Mouse (Mus musculus) hindbrain, embryonic 12.5 days (tissue): ENCODE measurements around the gene Gm45716. TPM values are rescaled to one million over a fixed set of nuclear protein-coding genes. Genes with fewer than 3 reads are reported as not detected.

Source experiments
- ATAC-seq: fragments of 200-750 bp; cut with Nextera tagmentation; 2 replicates; pipeline ENCODE4 v1.8.0; 2017; ENCODE audit warnings: moderate TSS enrichment; ENCODE audit not compliant: low FRiP score
- H3K27ac ChIP-seq: fragments of 300-500 bp; sonication (generic); 2 replicates; pipeline ENCODE4 v1.5.1; 2016; ENCODE audit warnings: mild to moderate bottlenecking
- H3K27me3 ChIP-seq: fragments of 300-500 bp; sonication (generic); 2 replicates; pipeline ENCODE4 v1.6.1; 2016; ENCODE audit warnings: mild to moderate bottlenecking
- H3K36me3 ChIP-seq: fragments of 300-500 bp; sonication (generic); 2 replicates; pipeline ENCODE4 v1.6.1; 2016; ENCODE audit warnings: mild to moderate bottlenecking
- H3K4me1 ChIP-seq: fragments of 300-500 bp; sonication (generic); 2 replicates; pipeline ENCODE4 v1.6.1; 2016
- H3K4me2 ChIP-seq: fragments of 300-500 bp; sonication (generic); replicated peaks from 2 replicates; pipeline ENCODE4 v1.6.1; 2016; ENCODE audit warnings: mild to moderate bottlenecking
- H3K4me3 ChIP-seq: fragments of 300-500 bp; sonication (generic); 2 replicates; pipeline ENCODE4 v1.5.1; 2016; ENCODE audit warnings: mild to moderate bottlenecking
- H3K9ac ChIP-seq: fragments of 300-500 bp; sonication (generic); 2 replicates; pipeline ENCODE4 v1.6.1; 2016; ENCODE audit warnings: mild to moderate bottlenecking, moderate library complexity
- H3K9me3 ChIP-seq: fragments of 300-500 bp; sonication (generic); replicated peaks from 2 replicates; pipeline ENCODE4 v1.6.1; 2016; ENCODE audit warnings: mild to moderate bottlenecking
- WGBS: fragments of 180-500 bp; shearing (Covaris S2); methylation state at CpG from one replicate; pipeline ENCODE4 v1.1.7; 2016; 5-methylcytosine and 5-hydroxymethylcytosine counted together
- polyA plus RNA-seq: library from polyadenylated mRNA; unstranded; fragments of >200 nt; fragmentation: Nextera tagmentation; extraction: Ambion mirVana; gene quantifications from 2 replicates; pipeline ENCODE4 v1.2.1, GENCODE M21; 2016

Gene Gm45716
- polyA plus RNA-seq, 1 experiment from 2014 or later = 22.0 TPM

GRCm38 (mm10) chr11:90241874-90242273 is 54.4 kb downstream of the Gm45716 start:
- ATAC-seq = no peak

GRCm38 (mm10) chr11:90243300-90243699 is 55.8 kb downstream of the Gm45716 start:
- no peak for ATAC-seq
- Histone ChIP-seq H3K4me3 (no peak overlapping the region), H3K4me1 (no peaks in the 10 kb centered on the region), H3K4me2 (no peak overlapping the region), H3K27me3 (no peaks in the 10 kb centered on the region), H3K36me3 (no peaks in the 10 kb centered on the region), H3K9me3 (no peaks in the 10 kb centered on the region), H3K27ac (no peak overlapping the region), H3K9ac (no peak overlapping the region)
- 100% methylated on average over 2 of the region's 2 CpGs for WGBS

More at GRCm38 (mm10) chr11:90241874-90242273, 54.4 kb downstream of the Gm45716 start:
- no peak overlapping the region for H3K4me3 ChIP-seq
- H3K4me2 ChIP-seq = no peak overlapping the region
- H3K4me1 ChIP-seq = no peaks in the 10 kb centered on the region
- WGBS = 88% methylated on average over 2 of the region's 2 CpGs
- no peak overlapping the region for H3K9ac ChIP-seq
- H3K9me3 ChIP-seq = no peaks in the 10 kb centered on the region
- H3K36me3 ChIP-seq = no peaks in the 10 kb centered on the region
- no peak overlapping the region for H3K27ac ChIP-seq
- no peaks in the 10 kb centered on the region for H3K27me3 ChIP-seq

- no peaks in the 10 kb centered on the region for H3K36me3 ChIP-seq
- 86% methylated on average over 6 of the region's 6 CpGs for WGBS
- no peak for ATAC-seq
- H3K4me3 ChIP-seq = no peak overlapping the region
- H3K27ac ChIP-seq = no peak overlapping the region
- no peaks in the 10 kb centered on the region for H3K27me3 ChIP-seq
- H3K9me3 ChIP-seq = no peaks in the 10 kb centered on the region
- no peak overlapping the region for H3K9ac ChIP-seq
- H3K4me2 ChIP-seq = no peak overlapping the region
- H3K4me1 ChIP-seq = peaks cover 11% of the 10 kb centered on the region
These were observed 58.1 kb downstream of the Gm45716 start for GRCm38 (mm10) chr11:90245630-90246029.

- no peak overlapping the region for H3K27ac ChIP-seq
- no peak overlapping the region for H3K9ac ChIP-seq
- ATAC-seq = no peak
- H3K27me3 ChIP-seq = no peaks in the 10 kb centered on the region
- H3K4me2 ChIP-seq = no peak overlapping the region
- H3K36me3 ChIP-seq = no peaks in the 10 kb centered on the region
- peaks cover 13% of the 10 kb centered on the region for H3K4me1 ChIP-seq
- no peak overlapping the region for H3K4me3 ChIP-seq
- no peaks in the 10 kb centered on the region for H3K9me3 ChIP-seq
- WGBS = 83% methylated on average over 4 of the region's 4 CpGs
These were observed 59.2 kb downstream of the Gm45716 start for GRCm38 (mm10) chr11:90246676-90247075.

GRCm38 (mm10) chr11:90247793-90248192 is 60.3 kb downstream of the Gm45716 start:
- WGBS = 65% methylated on average over 4 of the region's 4 CpGs
- no peaks in the 10 kb centered on the region for H3K36me3 ChIP-seq
- no peak overlapping the region for H3K9ac ChIP-seq
- ATAC-seq = no peak
- H3K4me1 ChIP-seq = peaks cover 17% of the 10 kb centered on the region
- no peak overlapping the region for H3K27ac ChIP-seq
- H3K4me2 ChIP-seq = no peak overlapping the region
- H3K9me3 ChIP-seq = no peaks in the 10 kb centered on the region
- no peak overlapping the region for H3K4me3 ChIP-seq
- no peaks in the 10 kb centered on the region for H3K27me3 ChIP-seq

GRCm38 (mm10) chr11:90249025-90249650 is 61.7 kb downstream of the Gm45716 start, which contains the start of gene Mmd:
TSS of gene Mmd (plus strand) at chr11:90249456.
- Histone ChIP-seq H3K27me3 (no peaks in the 10 kb centered on the region), H3K36me3 (no peaks in the 10 kb centered on the region), H3K4me3 (peak within 1 kb of the TSS; percentile 84), H3K4me2 (peak within 1 kb of the TSS; percentile 90), H3K4me1 (peaks cover 17% of the 10 kb centered on the region), H3K9me3 (no peaks in the 10 kb centered on the region), H3K9ac (peak within 1 kb of the TSS; percentile 93), H3K27ac (peak within 1 kb of the TSS; percentile 92)
- WGBS = under 1% methylated on average over 38 of the region's 51 CpGs
- peak; percentile 99 for ATAC-seq

GRCm38 (mm10) chr11:90249701-90250141 is 62.2 kb downstream of the Gm45716 start:
- WGBS = 0% methylated on average over 22 of the region's 22 CpGs
- Histone ChIP-seq H3K9me3 (no peaks in the 10 kb centered on the region), H3K27ac (peak overlapping the region; percentile 92), H3K36me3 (no peaks in the 10 kb centered on the region), H3K9ac (peak overlapping the region; percentile 93), H3K4me2 (peak overlapping the region; percentile 90), H3K4me3 (peak overlapping the region; percentile 84), H3K27me3 (no peaks in the 10 kb centered on the region), H3K4me1 (peaks cover 17% of the 10 kb centered on the region)
- ATAC-seq = peak; percentile 69; the same call in 1 of the 2 replicates

GRCm38 (mm10) chr11:90250189-90250588 is 62.7 kb downstream of the Gm45716 start:
- Histone ChIP-seq H3K4me1 (peaks cover 17% of the 10 kb centered on the region), H3K4me2 (peak overlapping the region; percentile 90), H3K36me3 (no peaks in the 10 kb centered on the region), H3K9ac (peak overlapping the region; percentile 93), H3K4me3 (peak overlapping the region; percentile 84), H3K27me3 (no peaks in the 10 kb centered on the region), H3K9me3 (no peaks in the 10 kb centered on the region), H3K27ac (peak overlapping the region; percentile 92)
- 3% methylated on average over 9 of the region's 9 CpGs for whole genome bisulfite sequencing
- no peak for ATAC-seq

- Histone ChIP-seq H3K4me2 (peak overlapping the region; percentile 90), H3K36me3 (no peaks in the 10 kb centered on the region), H3K9me3 (no peaks in the 10 kb centered on the region), H3K9ac (peak overlapping the region; percentile 93), H3K27ac (no peak overlapping the region), H3K4me1 (peaks cover 19% of the 10 kb centered on the region), H3K27me3 (no peaks in the 10 kb centered on the region), H3K4me3 (peak overlapping the region; percentile 84)
- no peak for ATAC-seq
- WGBS = 71% methylated on average over 7 of the region's 7 CpGs
These were observed 63.2 kb downstream of the Gm45716 start for GRCm38 (mm10) chr11:90250730-90251129.

GRCm38 (mm10) chr11:90251923-90252322 is 64.4 kb downstream of the Gm45716 start:
- no peaks in the 10 kb centered on the region for H3K36me3 ChIP-seq
- H3K4me3 ChIP-seq = no peak overlapping the region
- no peaks in the 10 kb centered on the region for H3K27me3 ChIP-seq
- WGBS = 46% methylated on average over 2 of the region's 2 CpGs
- H3K9me3 ChIP-seq = no peaks in the 10 kb centered on the region
- ATAC-seq = no peak
- H3K4me2 ChIP-seq = no peak overlapping the region
- peaks cover 21% of the 10 kb centered on the region for H3K4me1 ChIP-seq
- H3K27ac ChIP-seq = no peak overlapping the region
- H3K9ac ChIP-seq = no peak overlapping the region

GRCm38 (mm10) chr11:90252366-90252765 is 64.9 kb downstream of the Gm45716 start:
- Histone ChIP-seq H3K27ac (no peak overlapping the region), H3K36me3 (0 out of 2 replicates have a peak, but pooled peaks cover 3% of the 10 kb centered on the region), H3K4me1 (peaks cover 21% of the 10 kb centered on the region), H3K4me2 (no peak overlapping the region), H3K9ac (no peak overlapping the region), H3K27me3 (no peaks in the 10 kb centered on the region), H3K9me3 (no peaks in the 10 kb centered on the region), H3K4me3 (no peak overlapping the region)
- WGBS = 82% methylated on average over 8 of the region's 8 CpGs
- no peak for ATAC-seq

GRCm38 (mm10) chr11:90254536-90254935 is 67.1 kb downstream of the Gm45716 start:
- Histone ChIP-seq H3K27me3 (no peaks in the 10 kb centered on the region), H3K27ac (no peak overlapping the region), H3K4me1 (peaks cover 18% of the 10 kb centered on the region), H3K9me3 (no peaks in the 10 kb centered on the region), H3K4me2 (no peak overlapping the region), H3K4me3 (no peak overlapping the region), H3K9ac (no peak overlapping the region), H3K36me3 (peaks cover 7% of the 10 kb centered on the region; the same call in 1 of the 2 replicates)
- no peak for ATAC-seq
- 86% methylated on average over 3 of the region's 3 CpGs for WGBS

- peaks cover 18% of the 10 kb centered on the region for H3K36me3 ChIP-seq
- no peaks in the 10 kb centered on the region for H3K27me3 ChIP-seq
- no peak for ATAC-seq
- H3K4me1 ChIP-seq = peaks cover 10% of the 10 kb centered on the region; the same call in 1 of the 2 replicates
- H3K9me3 ChIP-seq = no peaks in the 10 kb centered on the region
- H3K4me2 ChIP-seq = no peak overlapping the region
- no peak overlapping the region for H3K4me3 ChIP-seq
- no peak overlapping the region for H3K9ac ChIP-seq
- H3K27ac ChIP-seq = no peak overlapping the region
- WGBS = 85% methylated on average over 6 of the region's 6 CpGs
These were observed 68.2 kb downstream of the Gm45716 start for GRCm38 (mm10) chr11:90255687-90256086.
